Mouse (Mus musculus): ENCODE data around the gene Gm9745.

DNA sequence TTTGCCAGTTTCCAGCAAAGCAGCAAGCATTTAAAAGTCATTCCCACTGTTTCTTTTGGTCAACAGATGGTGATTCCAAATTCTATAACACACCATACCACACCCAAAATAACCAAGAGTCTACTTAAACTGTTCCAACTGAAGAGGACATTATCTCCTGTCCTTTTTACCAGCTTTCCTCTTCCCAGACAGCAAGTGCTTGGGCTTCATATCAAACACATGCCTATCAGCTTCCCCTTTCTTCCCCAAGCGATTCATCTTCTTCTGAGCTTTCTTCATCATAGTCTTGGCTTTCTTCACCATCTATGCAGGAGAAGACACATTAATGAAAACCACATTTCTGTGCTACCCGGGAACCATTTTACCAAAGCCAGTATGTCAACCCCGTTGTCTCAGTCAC lies 24.9 kb upstream of the Gm9745 start:
- TF ChIP-seq CTCF (IDR thresholded peaks at IDR 0.05; ENCODE audit: low read depth) (no peak), EP300 (IDR thresholded peaks at IDR 0.05; ENCODE audit: low read depth) (no peak)

All from liver, embryonic 14.5 days (tissue).